Mouse (Mus musculus) duodenum, adult 2 months (tissue): Measurements from ENCODE around the gene Vmn1r93. TPM values are rescaled to one million over a fixed set of nuclear protein-coding genes. Genes with fewer than 3 reads are reported as not detected.

Experiments used
- polyA plus RNA-seq: library from polyadenylated mRNA; depleted of rRNA; stranded (reverse); fragments of >200 nt; gene quantifications from 2 replicates; pipeline ENCODE4 v1.2.3, GENCODE M21; 2012; ENCODE audit warnings: low replicate concordance; rRNA removed

The Vmn1r93 gene
- polyA plus RNA-seq, result not detected in 2 replicates

GRCm38 (mm10) chr7:20138988-20139387, at the start of gene Vmn1r93:
TSS of gene Vmn1r93 (minus strand) at chr7:20139088.

GRCm38 (mm10) chr7:20168277-20168676, 29.4 kb upstream of the Vmn1r93 start, which contains the start of gene Vmn1r94:
TSS of gene Vmn1r94 (minus strand) at chr7:20168377.

GRCm38 (mm10) chr7:20122479-20122878, 16.4 kb downstream of the Vmn1r93 start, which contains the start of gene Gm16442:
TSS of gene Gm16442 (minus strand) at chr7:20122579.

GRCm38 (mm10) chr7:20099380-20099779, 39.5 kb downstream of the Vmn1r93 start, which contains the start of gene Vmn1r91:
TSS of gene Vmn1r91 (plus strand) at chr7:20099680.

Other genes starting within 250 kb of the Vmn1r93 start
- 7.0 TPM in 2 replicates for gene Pvr, start 217.9 kb downstream of the Vmn1r93 start, polyA plus RNA-seq
- gene Igsf23, start 188.3 kb downstream of the Vmn1r93 start, polyA plus RNA-seq, result 125 and 289 TPM in 2 replicates
- 19.7 and 71.0 TPM in 2 replicates for gene Ceacam20, start 173.7 kb downstream of the Vmn1r93 start, polyA plus RNA-seq
- 1.9 and 2.2 TPM in 2 replicates for gene Nlrp9b, start 147.6 kb downstream of the Vmn1r93 start, polyA plus RNA-seq
- 0.02 and 0.05 TPM in 2 replicates for gene Vmn1r91, start 39.4 kb downstream of the Vmn1r93 start, polyA plus RNA-seq
- gene Gm16442, start 16.5 kb downstream of the Vmn1r93 start, polyA plus RNA-seq, result not detected in 2 replicates
- not detected in 2 replicates for gene Vmn1r94, start 29.3 kb upstream of the Vmn1r93 start, polyA plus RNA-seq
- not detected in 2 replicates for gene Vmn1r95, start 54.6 kb upstream of the Vmn1r93 start, polyA plus RNA-seq
- gene Gm6164, start 66.5 kb upstream of the Vmn1r93 start, polyA plus RNA-seq, result not detected in 2 replicates
- gene Gm4498, start 94.7 kb upstream of the Vmn1r93 start, polyA plus RNA-seq, result not detected in 2 replicates
- gene Gm5890, start 123.7 kb upstream of the Vmn1r93 start, polyA plus RNA-seq, result not detected in 2 replicates
- not detected in 2 replicates for gene Gm4133, start 195.0 kb upstream of the Vmn1r93 start, polyA plus RNA-seq
- gene Gm5728, start 236.3 kb upstream of the Vmn1r93 start, polyA plus RNA-seq, result not detected in 2 replicates